Mouse (Mus musculus): ENCODE results near the gene Col13a1.

- no peak for TF ChIP-seq CTCF (conservative IDR thresholded peaks at IDR 0.05 in 1 of 2, IDR thresholded peaks at IDR 0.05 in 1 of 2; ENCODE audit: low read depth in 2 of 2, low read length in 2 of 2)
- no peak for TF ChIP-seq ZKSCAN1 (IDR thresholded peaks at IDR 0.05; ENCODE audit: borderline replicate concordance, low read depth, low read length)
- TF ChIP-seq TCF12 (IDR thresholded peaks at IDR 0.05; ENCODE audit: low read depth, low read length): no peak
- no peak for TF ChIP-seq POLR2A (IDR thresholded peaks at IDR 0.05; ENCODE audit: low read depth, low read length)
- TF ChIP-seq RAD21 (IDR thresholded peaks at IDR 0.05; ENCODE audit: low read depth, low read length): no peak
- TF ChIP-seq HCFC1 (IDR thresholded peaks at IDR 0.05; ENCODE audit: low read depth, low read length): no peak
- no peak for TF ChIP-seq CHD2 (IDR thresholded peaks at IDR 0.05; ENCODE audit: low read length)
Measured at GRCm38 (mm10) chr10:61793015-61793414, 185.9 kb downstream of the Col13a1 start.
